Mouse (Mus musculus) olfactory bulb, adult 2 months (tissue): ENCODE data around the gene Mrpl43.

Source experiments
- CTCF ChIP-seq: fragments of 200-500 bp; IDR thresholded peaks from 2 replicates; pipeline ENCODE4 v1.5.1; 2012; ENCODE audit warnings: low read depth, mild to moderate bottlenecking, low read length, moderate library complexity; ENCODE audit not compliant: insufficient read depth
- POLR2A ChIP-seq: fragments of 200-500 bp; IDR thresholded peaks from 2 replicates; pipeline ENCODE4 v1.6.1; 2012; ENCODE audit warnings: mild to moderate bottlenecking, low read depth, low read length, moderate library complexity; ENCODE audit not compliant: insufficient read depth

DNA sequence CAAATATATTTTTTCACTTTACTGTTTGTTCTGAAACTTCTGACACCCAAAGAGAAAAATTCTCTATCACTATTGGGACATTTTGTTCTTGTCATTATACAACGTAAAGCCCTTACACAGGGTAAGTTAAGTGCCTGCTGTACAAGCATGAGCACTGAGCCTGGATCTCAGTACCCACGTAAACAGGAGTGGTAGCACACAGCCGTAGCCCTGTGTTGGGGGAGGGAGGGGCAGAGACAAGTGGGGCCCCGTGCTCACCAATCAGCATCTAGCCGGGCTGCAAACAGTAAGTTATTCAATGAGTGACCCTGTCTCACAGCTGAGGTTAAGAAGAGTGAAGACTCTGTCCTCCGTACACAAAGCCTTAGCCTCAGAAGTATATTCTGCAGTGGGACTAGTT lies 29.6 kb downstream of the Mrpl43 start:
- TF ChIP-seq CTCF = no peak
- no peak for TF ChIP-seq POLR2A
